Comparison of ENCODE assay signal across 22 mouse cellular contexts in the genomic region with DNA sequence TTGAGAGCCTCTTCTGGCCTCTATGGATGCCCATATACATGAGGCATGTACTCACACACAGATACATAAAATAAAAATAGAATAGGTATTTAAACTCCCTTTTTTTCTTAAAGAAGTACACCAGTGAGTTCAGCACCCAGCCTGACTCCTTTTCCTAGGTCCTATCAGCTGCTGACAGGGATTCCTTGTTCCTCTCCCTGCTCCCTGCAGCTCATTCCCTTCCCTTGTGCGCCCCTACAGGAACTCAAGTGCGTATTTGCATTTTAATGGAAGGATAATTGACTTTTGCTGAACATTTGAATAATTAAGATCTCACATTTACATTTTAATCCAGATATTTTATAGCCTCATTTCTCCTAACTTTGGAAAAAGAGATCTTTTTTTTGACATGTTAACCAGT.
DNase-seq lines count a peak whose midpoint lies in the region; ATAC-seq and TF ChIP-seq lines count a peak whose summit lies in the region.
"Had no signal": no experiment of that assay in that cellular context is flagged by ENCODE, and none has a peak within 500 bp of the region (broad histone marks: within the 10 kb centered on the region; RNA-seq: fewer than 3 reads in every experiment).

No protein-coding gene starts in this region.

- 24% methylated on average over 2 of the region's 2 CpGs for WGBS in forebrain, embryonic 13.5 days
- 28% methylated on average over 2 of the region's 2 CpGs for WGBS in forebrain, embryonic 10.5 days
- WGBS in forebrain, postnatal 0 days = 30% methylated on average over 2 of the region's 2 CpGs
- WGBS in forebrain, embryonic 12.5 days = 28% methylated on average over 2 of the region's 2 CpGs
- WGBS in midbrain, postnatal 0 days = 26% methylated on average over 2 of the region's 2 CpGs
- 24% methylated on average over 2 of the region's 2 CpGs for WGBS in midbrain, embryonic 14.5 days

- no peak overlapping the region for H3K9ac ChIP-seq in forebrain, embryonic 13.5 days
- no peak overlapping the region for H3K9ac ChIP-seq in forebrain, postnatal 0 days
- H3K9ac ChIP-seq in forebrain, embryonic 12.5 days = no peak overlapping the region
- no peak overlapping the region for H3K9ac ChIP-seq in midbrain, postnatal 0 days (replicated peaks; ENCODE audit: low read length, poor library complexity, severe bottlenecking)
- no peak overlapping the region for H3K9ac ChIP-seq in midbrain, embryonic 14.5 days (replicated peaks; ENCODE audit: low read length)
- H3K9ac ChIP-seq: heart, embryonic 12.5 days; heart, embryonic 15.5 days; hindbrain, embryonic 13.5 days; intestine, embryonic 15.5 days had no signal

- H3K4me2 ChIP-seq in forebrain, embryonic 13.5 days = no peak overlapping the region
- H3K4me2 ChIP-seq in forebrain, postnatal 0 days (ENCODE audit: low read depth) = no peak overlapping the region
- H3K4me2 ChIP-seq in forebrain, embryonic 12.5 days = no peak overlapping the region
- no peak overlapping the region for H3K4me2 ChIP-seq in midbrain, postnatal 0 days (ENCODE audit: low read depth, low read length, poor library complexity, severe bottlenecking)
- H3K4me2 ChIP-seq in midbrain, embryonic 14.5 days (ENCODE audit: low read length) = no peak overlapping the region
- H3K4me2 ChIP-seq: heart, embryonic 12.5 days; heart, embryonic 15.5 days; hindbrain, embryonic 13.5 days; intestine, embryonic 15.5 days had no signal

- ATAC-seq in forebrain, embryonic 13.5 days = peak; percentile 70; the same call in 1 of the 2 replicates
- ATAC-seq in forebrain, postnatal 0 days = no peak
- ATAC-seq in forebrain, embryonic 12.5 days (ENCODE audit: low FRiP score) = no peak
- no peak for ATAC-seq in midbrain, postnatal 0 days (ENCODE audit: low FRiP score)
- ATAC-seq in midbrain, embryonic 14.5 days (ENCODE audit: low FRiP score, low TSS enrichment) = no peak
- ATAC-seq: activated CD4-positive, CD25-positive, alpha-beta regulatory T cell, adult 4 months; hindbrain, embryonic 16.5 days; intestine, embryonic 15.5 days had no signal

- H3K27ac ChIP-seq in forebrain, embryonic 13.5 days = no peak overlapping the region
- no peak overlapping the region for H3K27ac ChIP-seq in forebrain, embryonic 10.5 days
- no peak overlapping the region for H3K27ac ChIP-seq in forebrain, postnatal 0 days (ENCODE audit: low read depth, low read length)
- H3K27ac ChIP-seq in forebrain, embryonic 12.5 days = no peak overlapping the region
- no peak overlapping the region for H3K27ac ChIP-seq in midbrain, postnatal 0 days (ENCODE audit: low read depth, low read length)
- no peak overlapping the region for H3K27ac ChIP-seq in midbrain, embryonic 14.5 days (replicated peaks; ENCODE audit: low read depth, low read length)
- H3K27ac ChIP-seq: heart, embryonic 15.5 days; hindbrain, embryonic 10.5 days; hindbrain, embryonic 13.5 days; intestine, embryonic 15.5 days had no signal

- no peaks in the 10 kb centered on the region for H3K4me1 ChIP-seq in forebrain, embryonic 13.5 days
- H3K4me1 ChIP-seq in forebrain, embryonic 10.5 days = no peaks in the 10 kb centered on the region
- no peaks in the 10 kb centered on the region for H3K4me1 ChIP-seq in forebrain, postnatal 0 days (ENCODE audit: insufficient read depth)
- H3K4me1 ChIP-seq in forebrain, embryonic 12.5 days = no peaks in the 10 kb centered on the region
- no peaks in the 10 kb centered on the region for H3K4me1 ChIP-seq in midbrain, postnatal 0 days (ENCODE audit: insufficient read depth, low read length)
- H3K4me1 ChIP-seq in midbrain, embryonic 14.5 days (ENCODE audit: control insufficient read depth, insufficient read depth, low read length) = no peaks in the 10 kb centered on the region
- H3K4me1 ChIP-seq: heart, embryonic 12.5 days; heart, embryonic 15.5 days; hindbrain, embryonic 10.5 days; hindbrain, embryonic 13.5 days; intestine, embryonic 15.5 days had no signal

- no peaks in the 10 kb centered on the region for H3K27me3 ChIP-seq in forebrain, embryonic 13.5 days
- H3K27me3 ChIP-seq in forebrain, embryonic 10.5 days (ENCODE audit: poor library complexity, severe bottlenecking) = no peaks in the 10 kb centered on the region
- no peaks in the 10 kb centered on the region for H3K27me3 ChIP-seq in forebrain, postnatal 0 days (ENCODE audit: insufficient read depth, low read length)
- H3K27me3 ChIP-seq in forebrain, embryonic 12.5 days = no peaks in the 10 kb centered on the region
- H3K27me3 ChIP-seq in midbrain, postnatal 0 days (ENCODE audit: insufficient read depth, low read length) = no peaks in the 10 kb centered on the region
- no peaks in the 10 kb centered on the region for H3K27me3 ChIP-seq in midbrain, embryonic 14.5 days (ENCODE audit: control insufficient read depth, insufficient read depth, low read length)
- H3K27me3 ChIP-seq: heart, embryonic 12.5 days; heart, embryonic 15.5 days; hindbrain, embryonic 13.5 days; intestine, embryonic 15.5 days had no signal

- TF ChIP-seq CTCF in forebrain, postnatal 0 days (IDR thresholded peaks at IDR 0.05; ENCODE audit: low read depth) = peak; percentile 19; the same call in 1 of the 2 replicates
- TF ChIP-seq CTCF in midbrain, postnatal 0 days (IDR thresholded peaks at IDR 0.05) = peak; percentile 29

- no peak overlapping the region for H3K4me3 ChIP-seq in forebrain, embryonic 13.5 days
- no peak overlapping the region for H3K4me3 ChIP-seq in forebrain, embryonic 10.5 days
- no peak overlapping the region for H3K4me3 ChIP-seq in forebrain, postnatal 0 days (ENCODE audit: low read depth, low read length)
- H3K4me3 ChIP-seq in forebrain, embryonic 12.5 days (replicated peaks) = no peak overlapping the region
- no peak overlapping the region for H3K4me3 ChIP-seq in midbrain, postnatal 0 days (ENCODE audit: low read depth, low read length)
- H3K4me3 ChIP-seq in midbrain, embryonic 14.5 days (replicated peaks; ENCODE audit: low read depth, low read length) = no peak overlapping the region
- H3K4me3 ChIP-seq: heart, embryonic 12.5 days; heart, embryonic 15.5 days; hindbrain, embryonic 10.5 days; hindbrain, embryonic 13.5 days; intestine, embryonic 15.5 days had no signal

- no peaks in the 10 kb centered on the region for H3K9me3 ChIP-seq in forebrain, embryonic 13.5 days (replicated peaks)
- no peaks in the 10 kb centered on the region for H3K9me3 ChIP-seq in forebrain, embryonic 10.5 days
- no peaks in the 10 kb centered on the region for H3K9me3 ChIP-seq in forebrain, postnatal 0 days (ENCODE audit: low read length)
- no peaks in the 10 kb centered on the region for H3K9me3 ChIP-seq in forebrain, embryonic 12.5 days
- H3K9me3 ChIP-seq in midbrain, postnatal 0 days (ENCODE audit: low read length) = no peaks in the 10 kb centered on the region
- no peaks in the 10 kb centered on the region for H3K9me3 ChIP-seq in midbrain, embryonic 14.5 days (ENCODE audit: control insufficient read depth, low read length)
- H3K9me3 ChIP-seq: heart, embryonic 12.5 days; heart, embryonic 15.5 days; hindbrain, embryonic 10.5 days; hindbrain, embryonic 13.5 days; intestine, embryonic 15.5 days had no signal

- DNase-seq in forebrain, embryonic 10.5 days (ENCODE audit: extremely low spot score, low spot score) = no peak
- no peak for DNase-seq in forebrain, postnatal 0 days
- no peak for DNase-seq in midbrain, postnatal 0 days (ENCODE audit: low spot score)
- no peak for DNase-seq in midbrain, embryonic 14.5 days
- DNase-seq: adrenal gland, adult 8-10 months; adrenal gland, postnatal 25 days; cerebellum, adult 18-20 months; cerebellum, adult 9-10 months; cerebellum, postnatal 14 days; gastrocnemius, postnatal 25 days; heart, adult 18-20 months; heart, postnatal 10 days; heart, postnatal 36 days had no signal

- no peaks in the 10 kb centered on the region for H3K36me3 ChIP-seq in forebrain, embryonic 13.5 days (ENCODE audit: poor library complexity, severe bottlenecking)
- H3K36me3 ChIP-seq in forebrain, embryonic 10.5 days (replicated peaks) = no peaks in the 10 kb centered on the region
- no peaks in the 10 kb centered on the region for H3K36me3 ChIP-seq in forebrain, postnatal 0 days (ENCODE audit: insufficient read depth)
- no peaks in the 10 kb centered on the region for H3K36me3 ChIP-seq in forebrain, embryonic 12.5 days (replicated peaks)
- H3K36me3 ChIP-seq in midbrain, postnatal 0 days (ENCODE audit: insufficient read depth, low read length) = no peaks in the 10 kb centered on the region
- no peaks in the 10 kb centered on the region for H3K36me3 ChIP-seq in midbrain, embryonic 14.5 days (ENCODE audit: control insufficient read depth, insufficient read depth, low read length)
- H3K36me3 ChIP-seq: heart, embryonic 12.5 days; heart, embryonic 15.5 days; hindbrain, embryonic 10.5 days; hindbrain, embryonic 13.5 days; intestine, embryonic 15.5 days had no signal
